ENCODE assay signal across 12 mouse cellular contexts in genomic region chr15:80163274-80163673, GRCm38 (mm10). TPM values are rescaled to one million over a fixed set of nuclear protein-coding genes. Genes with fewer than 3 reads are reported as not detected.
A peak's percentile ranks its signal among the peaks of the same experiment; 100 is the strongest.
DNase-seq lines count a peak whose midpoint lies in the region; ATAC-seq and TF ChIP-seq lines count a peak whose summit lies in the region.
"Had no signal": no experiment of that assay in that cellular context is flagged by ENCODE, and none has a peak within 500 bp of the region (broad histone marks: within the 10 kb centered on the region; RNA-seq: fewer than 3 reads in every experiment).

No protein-coding gene starts in this region.

- 91% methylated on average over 11 of the region's 11 CpGs for WGBS in forebrain, embryonic 10.5 days

- TF ChIP-seq EP300 in ES-Bruce4 (IDR thresholded peaks at IDR 0.05; ENCODE audit: insufficient read depth, low read depth, low read length): no peak

- TF ChIP-seq POLR2A in ES-Bruce4 (IDR thresholded peaks at IDR 0.05; ENCODE audit: insufficient read depth, low read length): no peak

- no peak overlapping the region for H3K27ac ChIP-seq in ES-Bruce4 (ENCODE audit: insufficient read depth, low read length)
- H3K27ac ChIP-seq in forebrain, embryonic 10.5 days: no peak overlapping the region
- H3K27ac ChIP-seq: hindbrain, embryonic 15.5 days; limb, embryonic 10.5 days had no signal

- no peaks in the 10 kb centered on the region for H3K9me3 ChIP-seq in ES-Bruce4 (replicated peaks; ENCODE audit: control insufficient read depth, insufficient read depth, low read length, poor library complexity, severe bottlenecking)
- H3K9me3 ChIP-seq in forebrain, embryonic 10.5 days: no peaks in the 10 kb centered on the region
- H3K9me3 ChIP-seq: hindbrain, embryonic 15.5 days; limb, embryonic 10.5 days had no signal

- DNase-seq in adrenal gland, postnatal 14 days: peak; percentile 23
- no peak for DNase-seq in adrenal gland, postnatal 36 days
- peak; percentile 53 to 86 for DNase-seq in left cerebral cortex, postnatal 10 days (ENCODE audit: extremely low spot score in 1 of 2, low spot score in 2 of 2)
- DNase-seq in embryo, embryonic 10 days (ENCODE audit: low spot score): no peak
- no peak for DNase-seq in forebrain, embryonic 10.5 days (ENCODE audit: extremely low spot score, low spot score)
- DNase-seq: lung, postnatal 14 days; spleen, adult 18-20 months had no signal

- H3K9ac ChIP-seq in ES-Bruce4 (ENCODE audit: low read depth, poor library complexity, severe bottlenecking): no peak overlapping the region
- H3K9ac ChIP-seq: hindbrain, embryonic 15.5 days had no signal

- H3K4me3 ChIP-seq in ES-Bruce4 (ENCODE audit: low read depth, low read length): no peak overlapping the region
- H3K4me3 ChIP-seq in forebrain, embryonic 10.5 days: no peak overlapping the region
- H3K4me3 ChIP-seq: hindbrain, embryonic 15.5 days; limb, embryonic 10.5 days had no signal

- peak; percentile 28 for TF ChIP-seq CTCF in ES-Bruce4 (IDR thresholded peaks at IDR 0.05; ENCODE audit: low read depth, low read length)

- intact Hi-C loops in left cerebral cortex, postnatal 10 days (cut with DNase I): no loop called here

- H3K4me1 ChIP-seq in ES-Bruce4 (ENCODE audit: control insufficient read depth, insufficient read depth, low read length): peaks cover 6% of the 10 kb centered on the region
- peaks cover 27% of the 10 kb centered on the region for H3K4me1 ChIP-seq in forebrain, embryonic 10.5 days
- H3K4me1 ChIP-seq: hindbrain, embryonic 15.5 days had no signal

- no peaks in the 10 kb centered on the region for H3K27me3 ChIP-seq in ES-Bruce4 (ENCODE audit: control insufficient read depth, insufficient read depth, low read length, poor library complexity, severe bottlenecking)
- H3K27me3 ChIP-seq in forebrain, embryonic 10.5 days (ENCODE audit: poor library complexity, severe bottlenecking): no peaks in the 10 kb centered on the region
- H3K27me3 ChIP-seq: hindbrain, embryonic 15.5 days had no signal

- ATAC-seq in frontal cortex, adult (ENCODE audit: low TSS enrichment): peak; percentile 29; the same call in 1 of the 2 replicates
- no peak for ATAC-seq in monocyte, adult 5-6 weeks (replicated peaks; ENCODE audit: insufficient number of reproducible peaks, low FRiP score, low TSS enrichment, poor library complexity, severe bottlenecking)

- no peaks in the 10 kb centered on the region; the same call in 1 of the 2 replicates for H3K36me3 ChIP-seq in ES-Bruce4 (ENCODE audit: control insufficient read depth, insufficient read depth, low read length, poor library complexity, severe bottlenecking)
- H3K36me3 ChIP-seq in forebrain, embryonic 10.5 days (replicated peaks): peaks cover 57% of the 10 kb centered on the region

RNA-seq across cellular contexts. Expression of gene Mgat3, which starts 10.2 kb away (rescaled TPM):
- total RNA-seq in adrenal gland, postnatal 14 days (2021): 6.6 and 7.6 TPM in 2 replicates
- total RNA-seq in adrenal gland, postnatal 36 days (2021): 10 to 100 TPM in 1 of 2 experiments, 1 to 10 TPM in 1; 7.0 to 10.3 TPM
- polyA plus RNA-seq in ES-Bruce4 (2011; ENCODE audit: insufficient read depth, insufficient read length, low read depth, missing spikeins): 6.2 and 6.3 TPM in 2 replicates
- total RNA-seq in left cerebral cortex, postnatal 10 days (2021): 10 to 100 TPM; 94.2 to 98.8 TPM
- 0.19 TPM in 1 of 3 replicates, not detected in the others for total RNA-seq in monocyte, adult 5-6 weeks (2017)
- 5.1 and 5.9 TPM in 2 replicates for polyA plus RNA-seq in forebrain, embryonic 10.5 days (2016; fragmentation: Nextera tagmentation; extraction: Ambion mirVana)

RNA-seq across cellular contexts. Expression of gene Tab1, which starts 30.3 kb away (rescaled TPM):
- 14.6 and 23.0 TPM in 2 replicates for total RNA-seq in adrenal gland, postnatal 14 days (2021)
- 10 to 100 TPM; 11.9 to 18.3 TPM for total RNA-seq in adrenal gland, postnatal 36 days (2021)
- polyA plus RNA-seq in ES-Bruce4 (2011; ENCODE audit: insufficient read depth, insufficient read length, low read depth, missing spikeins): 13.5 and 15.6 TPM in 2 replicates
- 10 to 100 TPM; 26.8 to 32.5 TPM for total RNA-seq in left cerebral cortex, postnatal 10 days (2021)
- 11.6 to 17.4 TPM (median 12.4 TPM) in 3 replicates for total RNA-seq in monocyte, adult 5-6 weeks (2017)
- 40.8 and 42.8 TPM in 2 replicates for polyA plus RNA-seq in forebrain, embryonic 10.5 days (2016; fragmentation: Nextera tagmentation; extraction: Ambion mirVana)

Comparison
In these comparisons a context has a peak if more than half of its experiments do, and no peak if none do; other contexts are left out.
1. DNase-seq: peak in adrenal gland, postnatal 14 days (single experiment) and left cerebral cortex, postnatal 10 days (2 of 2); none in adrenal gland, postnatal 36 days (0 of 2), embryo, embryonic 10 days (single experiment) and forebrain, embryonic 10.5 days (single experiment).
2. RNA of gene Mgat3, which starts 10.2 kb away (total RNA-seq): 94.2 to 98.8 TPM in left cerebral cortex, postnatal 10 days; 7.0 to 10.3 TPM in adrenal gland, postnatal 36 days, 6.6 to 7.6 TPM in adrenal gland, postnatal 14 days and 0.19 TPM in monocyte, adult 5-6 weeks; every median in the first group is over 4 times any median in the second.